Mouse (Mus musculus) G1E (cell line): ENCODE measurements around the gene Mynn.

ENCODE experiments used
- CTCF ChIP-seq: IDR thresholded peaks from 2 replicates; pipeline ENCODE4 v1.5.1; 2012; ENCODE audit warnings: low read depth, low read length, inconsistent platforms, mixed read lengths
- GATA1 ChIP-seq: IDR thresholded peaks from 2 replicates; pipeline ENCODE4 v1.6.1; 2012; ENCODE audit warnings: borderline replicate concordance, low read length, inconsistent platforms, mixed read lengths
- TAL1 ChIP-seq: conservative IDR thresholded peaks from 2 replicates; pipeline ENCODE4 v1.6.1; 2012; ENCODE audit warnings: low read depth, low read length, inconsistent platforms, mixed read lengths

- TF ChIP-seq CTCF (no peak), TAL1 (no peak), GATA1 (no peak)
Measured at GRCm38 (mm10) chr3:30648466-30648865, 46.6 kb downstream of the Mynn start.
